Mouse (Mus musculus) T-cell, adult 2 months (primary cell): ENCODE data around the gene Adgrl2.

Experiments used
- DNase-seq: peaks from one replicate; pipeline ENCODE4 v3.0.0; 2022; ENCODE audit warnings: low spot score

Gene Adgrl2

GRCm38 (mm10) chr3:148977124-148977529 is 13.2 kb downstream of the Adgrl2 start:
- DNase-seq, result no peak

GRCm38 (mm10) chr3:148971893-148972596 is 18.3 kb downstream of the Adgrl2 start:
- DNase-seq, result no peak

- DNase-seq, result no peak
These were observed 25.3 kb downstream of the Adgrl2 start for GRCm38 (mm10) chr3:148964991-148965605.

DNA sequence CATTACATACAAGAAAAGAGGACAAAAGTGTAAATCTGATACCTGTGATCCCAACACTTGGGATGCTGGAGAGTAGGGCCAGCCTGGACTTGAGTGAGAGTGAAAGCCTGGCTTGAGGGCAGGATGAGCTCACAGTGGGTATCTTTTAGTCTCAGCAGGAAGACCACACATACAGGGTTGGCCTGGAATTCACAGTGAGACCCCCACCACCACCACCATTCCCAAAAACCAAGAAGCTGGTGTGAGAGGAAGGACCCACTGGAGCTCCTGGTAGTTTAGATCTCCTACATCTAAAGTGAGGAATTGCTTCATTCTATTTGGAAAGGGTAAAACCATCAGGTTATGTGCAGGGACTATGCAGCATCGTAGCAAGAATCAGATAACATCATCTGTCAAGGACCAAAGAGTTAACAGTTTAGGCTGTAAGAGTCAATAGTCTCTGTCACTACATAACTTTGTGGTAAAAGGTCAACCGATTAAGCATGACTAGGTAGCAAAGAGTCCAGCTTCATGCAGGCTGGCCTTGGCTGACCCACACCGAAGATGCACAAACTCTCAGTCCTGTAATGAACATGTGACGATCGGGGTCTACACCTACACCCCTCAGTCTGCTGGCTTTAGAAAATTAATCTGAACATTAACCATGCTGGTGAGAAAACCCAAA is 26.8 kb downstream of the Adgrl2 start:
- no peak for DNase-seq

DNA sequence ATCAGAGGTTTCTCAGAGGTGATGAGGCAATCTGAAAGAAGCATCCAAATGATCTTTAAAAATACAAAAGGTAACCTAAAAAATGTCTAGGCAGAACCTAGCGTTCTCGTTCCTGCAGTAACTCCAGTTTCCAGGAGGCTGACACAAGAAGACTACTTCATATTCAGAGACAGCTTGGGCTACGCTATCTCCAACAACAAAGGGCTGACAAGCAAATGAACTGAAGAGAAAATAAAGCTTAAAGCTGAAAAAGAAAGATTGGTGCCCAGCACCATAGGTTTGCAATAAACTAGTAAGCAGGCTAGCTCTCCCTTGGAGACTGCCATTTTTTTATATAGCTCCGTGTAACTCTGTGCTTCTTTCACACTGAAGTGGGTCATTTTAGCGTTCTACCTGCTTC is 28.7 kb downstream of the Adgrl2 start:
- no peak for DNase-seq

GRCm38 (mm10) chr3:148960751-148961289 is 29.5 kb downstream of the Adgrl2 start:
- no peak for DNase-seq

GRCm38 (mm10) chr3:148960215-148960614 is 30.1 kb downstream of the Adgrl2 start:
- no peak for DNase-seq

DNA sequence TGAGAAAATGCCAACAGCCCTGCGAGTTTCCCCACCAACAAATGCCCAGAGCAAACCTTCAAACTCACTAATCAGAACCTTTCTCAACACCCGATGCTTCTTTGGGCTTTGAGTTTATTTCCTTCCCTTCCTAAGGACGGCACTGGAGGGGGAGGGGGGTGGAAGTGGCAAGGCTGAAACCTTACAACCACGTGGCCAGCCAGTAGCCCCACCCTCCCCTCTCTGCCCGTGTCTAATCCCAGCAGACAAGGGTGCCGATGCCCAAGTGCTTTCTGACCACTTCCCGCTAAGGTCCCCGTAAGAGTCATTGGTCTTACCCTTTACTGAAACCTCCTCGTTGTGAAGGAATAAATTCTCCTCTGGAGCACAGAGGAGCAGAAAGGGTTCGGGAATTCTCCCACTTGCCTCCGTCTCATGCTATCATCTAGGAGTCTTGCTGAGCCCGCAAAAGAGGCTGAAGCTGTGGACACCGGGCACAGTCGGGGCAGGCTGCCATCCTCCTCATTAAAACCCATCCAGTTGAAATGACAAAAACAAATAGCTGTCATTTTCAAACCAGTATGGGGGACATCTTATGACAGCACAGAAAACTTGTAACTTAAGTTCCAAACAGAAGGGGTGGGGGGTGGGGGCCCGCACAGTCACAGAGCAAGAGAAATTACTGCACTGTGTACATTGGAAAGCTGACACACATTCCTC is 30.9 kb downstream of the Adgrl2 start:
- DNase-seq, result no peak

- DNase-seq, result no peak
These were observed 31.6 kb downstream of the Adgrl2 start for GRCm38 (mm10) chr3:148958714-148959113.

GRCm38 (mm10) chr3:148958185-148958584 is 32.2 kb downstream of the Adgrl2 start:
- DNase-seq, result no peak

DNA sequence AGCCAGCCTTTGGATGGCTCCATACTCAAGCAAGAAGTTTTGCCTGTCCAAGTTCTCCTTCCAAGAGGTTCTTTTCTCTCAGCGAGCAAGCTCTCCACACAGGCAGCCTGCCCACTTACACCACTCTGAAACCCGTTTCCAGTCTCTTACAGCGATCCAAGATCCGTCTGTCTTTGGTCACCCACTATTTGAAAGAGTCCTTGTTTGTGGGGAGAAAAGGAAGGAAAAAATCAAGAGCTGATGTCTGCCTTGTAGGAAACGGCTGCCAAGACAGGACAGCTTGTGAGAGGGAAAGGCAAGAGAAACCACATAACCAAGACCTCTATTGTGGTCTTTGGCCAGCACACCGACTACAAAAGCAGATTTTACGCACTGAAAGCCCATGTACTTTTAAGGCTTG is 33.5 kb downstream of the Adgrl2 start:
- no peak for DNase-seq

- no peak for DNase-seq
These were observed 40.6 kb downstream of the Adgrl2 start for GRCm38 (mm10) chr3:148949796-148950195.

DNA sequence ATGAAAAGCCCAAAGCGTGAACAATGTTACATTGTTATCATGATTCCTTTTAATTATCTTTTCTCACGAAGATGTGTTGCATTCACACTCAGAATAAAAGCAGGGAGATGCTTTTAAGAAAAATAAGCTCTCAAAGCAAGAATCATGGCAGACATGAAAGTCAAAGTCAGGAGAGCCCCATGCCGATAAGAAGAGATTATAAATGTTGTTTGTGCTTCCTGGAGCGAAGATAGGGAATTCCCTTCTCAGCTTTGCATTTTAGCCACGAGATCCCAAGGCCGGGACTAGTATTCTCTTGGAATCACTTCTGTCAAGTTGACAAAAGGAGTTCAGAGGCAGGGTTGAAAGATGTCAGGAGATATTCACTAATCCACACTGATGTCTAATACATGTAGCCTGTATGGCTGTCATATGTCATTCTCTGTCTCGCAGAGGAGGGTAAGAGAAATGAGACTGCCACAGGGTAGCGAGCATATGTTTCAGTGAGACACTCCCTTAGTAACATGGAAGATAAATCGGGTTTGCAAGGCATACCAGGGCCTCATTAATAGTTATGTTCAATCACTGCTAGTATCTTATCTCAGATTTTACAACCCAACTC is 42.5 kb downstream of the Adgrl2 start:
- DNase-seq, result no peak

GRCm38 (mm10) chr3:148947266-148947665 is 43.1 kb downstream of the Adgrl2 start:
- DNase-seq, result no peak

- no peak for DNase-seq
These were observed 44.8 kb downstream of the Adgrl2 start for GRCm38 (mm10) chr3:148945534-148945933.

- DNase-seq, result no peak
These were observed 50.9 kb downstream of the Adgrl2 start for GRCm38 (mm10) chr3:148939457-148939856.

DNA sequence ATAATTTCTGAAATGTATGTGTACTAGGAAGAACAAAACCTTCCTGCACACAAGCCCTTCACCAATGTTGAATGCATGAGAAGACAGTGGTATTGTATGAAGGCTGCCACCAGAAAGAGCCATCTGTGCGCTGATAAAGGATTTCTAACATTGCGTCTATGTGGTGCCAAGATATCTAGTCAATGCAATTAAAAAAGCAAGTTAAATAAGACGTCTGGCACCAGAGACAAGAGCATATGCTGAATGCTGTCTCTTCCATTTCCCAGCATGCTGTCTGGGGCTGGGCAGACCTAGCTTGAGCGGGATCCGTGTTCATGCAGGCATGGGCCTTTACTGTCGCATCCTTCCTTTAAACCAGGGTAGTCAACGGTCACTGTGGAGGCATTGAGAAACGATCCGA is 55.3 kb downstream of the Adgrl2 start:
- no peak for DNase-seq

DNA sequence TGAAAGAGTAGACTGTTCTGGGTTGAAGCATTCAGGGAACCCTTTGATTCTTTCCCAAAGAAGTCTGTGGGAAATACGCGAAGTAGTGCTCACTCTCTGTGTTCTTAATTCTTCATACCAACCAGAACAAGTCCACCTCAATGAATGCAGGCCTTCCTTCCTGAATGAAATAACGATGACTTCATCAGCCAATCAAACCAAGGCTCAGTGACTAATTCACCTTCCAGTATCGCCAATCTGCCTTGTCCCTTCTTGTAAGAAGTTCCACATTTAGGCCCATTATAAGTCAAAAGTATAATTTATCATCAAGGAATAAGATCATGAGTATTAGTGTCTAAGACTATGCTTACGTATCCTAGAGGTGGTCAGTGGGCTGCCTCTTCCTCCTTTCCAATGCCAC is 56.1 kb downstream of the Adgrl2 start:
- no peak for DNase-seq

DNA sequence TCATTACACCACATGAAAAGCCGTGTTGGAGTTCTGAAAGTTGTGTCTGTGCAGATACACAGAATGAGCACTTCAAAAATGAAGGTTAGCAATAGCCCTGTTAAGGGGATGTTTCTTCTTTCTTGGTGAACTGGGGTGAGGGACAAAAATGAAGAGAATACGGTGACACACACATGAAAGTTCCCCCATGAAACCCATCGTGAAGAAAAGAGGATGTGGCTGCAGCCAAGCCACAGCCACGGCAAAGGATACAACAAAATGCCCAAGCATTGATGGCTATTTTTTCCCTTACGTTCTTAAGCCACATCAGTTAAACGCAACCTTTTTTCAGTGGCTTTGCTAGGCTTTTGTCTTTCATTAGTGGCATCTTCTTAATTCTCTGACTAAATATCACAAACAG is 57.2 kb downstream of the Adgrl2 start:
- no peak for DNase-seq

DNA sequence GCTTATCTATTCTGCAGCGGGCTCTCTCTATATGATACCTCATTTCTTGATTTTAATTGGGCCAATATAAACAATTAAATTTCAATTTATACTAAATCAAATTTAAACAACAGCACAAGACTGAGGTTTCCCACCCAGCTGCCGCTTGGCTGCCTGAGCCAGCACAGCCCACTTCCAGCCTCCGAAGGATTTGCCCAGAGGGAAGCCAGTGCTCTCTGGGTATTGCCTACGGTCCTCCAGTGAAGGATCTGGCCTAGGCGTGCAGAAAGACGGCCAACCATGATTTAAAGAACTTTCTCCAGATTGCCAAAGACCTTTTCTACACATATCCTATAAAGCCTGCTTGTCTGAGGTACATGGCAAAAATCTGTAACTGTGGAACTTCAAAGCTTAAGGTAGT is 59.4 kb downstream of the Adgrl2 start:
- DNase-seq, result no peak

- DNase-seq, result no peak
These were observed 64.0 kb downstream of the Adgrl2 start for GRCm38 (mm10) chr3:148926330-148926729.

DNA sequence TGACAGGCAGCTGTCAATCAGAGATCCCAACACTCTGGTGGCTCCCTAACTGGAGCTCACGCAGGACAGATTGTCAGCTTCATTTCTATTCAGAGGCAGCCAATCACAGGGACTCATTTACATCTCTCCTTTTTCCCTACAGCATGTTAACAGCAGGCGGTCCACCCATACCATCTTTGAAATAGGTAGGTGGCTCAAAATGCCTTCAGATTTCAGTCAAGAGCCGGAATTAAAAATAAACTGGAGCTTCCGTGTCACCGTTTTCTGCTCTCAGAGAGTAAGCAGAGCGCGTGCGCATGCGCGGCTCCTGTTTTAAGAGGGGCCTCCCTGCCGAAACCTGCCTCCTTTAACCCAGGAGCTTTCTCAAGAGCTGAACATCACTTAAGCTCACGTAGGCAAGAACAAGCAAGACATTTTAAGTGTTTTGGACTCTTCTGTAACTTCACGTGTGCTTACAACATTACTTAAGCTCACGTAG is 67.7 kb downstream of the Adgrl2 start:
- DNase-seq, result no peak
